Mouse (Mus musculus) thymus, adult 2 months (tissue): ENCODE measurements at regions not wholly inside any gene's neighbourhood (a gene's known extent, or its start where the extent isn't known, plus 50 kb on each side); places are given as distances from the start of the nearest gene placed in this dataset.

Experiments
- DNase-seq: peaks from one replicate; pipeline ENCODE4 v3.0.0; 2021
- H3K27ac ChIP-seq: fragments of 200-500 bp; 2 replicates; pipeline ENCODE4 v1.5.1; 2012; ENCODE audit warnings: low read length, control low read depth; ENCODE audit not compliant: control insufficient read depth, insufficient read depth
- H3K27me3 ChIP-seq: fragments of 200-500 bp; 2 replicates; pipeline ENCODE4 v1.6.1; 2012; ENCODE audit warnings: mild to moderate bottlenecking, low read length, moderate library complexity, mixed read lengths; ENCODE audit not compliant: control insufficient read depth, insufficient read depth
- H3K36me3 ChIP-seq: fragments of 200-500 bp; 2 replicates; pipeline ENCODE4 v1.6.1; 2012; ENCODE audit warnings: mild to moderate bottlenecking, low read length, moderate library complexity; ENCODE audit not compliant: control insufficient read depth, insufficient read depth
- H3K4me1 ChIP-seq: fragments of 200-500 bp; replicated peaks from 2 replicates; pipeline ENCODE4 v1.6.1; 2012; ENCODE audit warnings: low read length; ENCODE audit not compliant: control insufficient read depth, insufficient read depth
- H3K4me3 ChIP-seq: fragments of 200-500 bp; 2 replicates; pipeline ENCODE4 v1.5.1; 2012; ENCODE audit warnings: mild to moderate bottlenecking, low read length, control low read depth, moderate library complexity; ENCODE audit not compliant: control insufficient read depth, insufficient read depth
- CTCF ChIP-seq: fragments of 200-500 bp; IDR thresholded peaks from 2 replicates; pipeline ENCODE4 v1.5.1; 2012; ENCODE audit warnings: mild to moderate bottlenecking, control low read depth, low read length, moderate library complexity, borderline replicate concordance; ENCODE audit not compliant: control insufficient read depth, poor library complexity, insufficient read depth; ENCODE audit errors: extremely low read depth
- POLR2A ChIP-seq: fragments of 200-500 bp; IDR thresholded peaks from 2 replicates; pipeline ENCODE4 v1.6.1; 2012; ENCODE audit warnings: mild to moderate bottlenecking, low read length, control low read depth, moderate library complexity; ENCODE audit not compliant: control insufficient read depth, poor library complexity, insufficient read depth; ENCODE audit errors: extremely low read depth
- WGBS: fragments of 180-500 bp; shearing (Covaris S2); methylation state at CpG from one replicate; pipeline ENCODE4 v1.1.7; 2018; 5-methylcytosine and 5-hydroxymethylcytosine counted together

DNA sequence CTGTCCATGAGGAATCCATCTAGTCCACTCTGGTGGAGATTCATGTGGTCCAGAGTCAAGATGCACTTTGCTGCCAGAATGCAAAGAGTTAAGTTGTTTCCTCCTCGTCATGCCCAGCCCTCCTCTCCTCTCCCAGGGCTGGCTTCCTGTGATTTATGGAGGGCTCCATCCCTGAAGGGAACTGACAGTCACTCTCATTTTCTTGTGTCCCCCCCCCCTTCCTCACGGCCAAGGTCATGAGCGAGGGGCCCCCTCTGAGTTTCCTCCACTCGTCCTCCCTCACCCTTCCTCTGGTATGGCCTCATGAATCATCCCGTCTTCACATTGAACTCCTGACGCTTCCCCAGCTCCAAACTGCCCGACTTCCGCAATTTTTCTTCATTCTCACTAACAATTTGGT, 461.9 kb downstream of the Tshz3 start:
- H3K27ac ChIP-seq, result no peak overlapping the region
- no peaks in the 10 kb centered on the region for H3K36me3 ChIP-seq
- H3K4me3 ChIP-seq, result no peak overlapping the region
- H3K4me1 ChIP-seq, result no peaks in the 10 kb centered on the region
- TF ChIP-seq POLR2A (no peak), CTCF (no peak)
- 13% methylated on average over 8 of the region's 8 CpGs for WGBS
- no peak for DNase-seq
- H3K27me3 ChIP-seq, result no peaks in the 10 kb centered on the region

DNA sequence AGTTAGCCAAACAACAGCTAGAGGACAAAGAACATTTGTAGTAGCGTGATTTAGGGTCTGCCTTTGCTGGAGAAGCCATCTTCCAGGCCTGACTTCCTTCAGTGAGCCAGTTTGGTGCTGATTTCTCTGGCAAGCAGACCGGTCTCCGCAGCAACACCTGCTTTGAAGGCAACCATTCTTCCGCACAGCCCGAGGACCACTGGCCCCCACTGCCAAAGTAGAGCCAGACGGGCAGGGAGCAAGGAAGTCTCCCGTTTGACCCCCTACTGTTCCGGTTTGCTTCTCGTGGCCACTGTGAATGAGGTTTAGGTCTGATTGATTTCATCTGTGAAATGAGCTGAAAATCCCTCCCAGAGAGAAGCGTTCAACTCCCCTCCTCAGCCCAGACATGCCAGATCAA, 471.0 kb downstream of the Tshz3 start:
- DNase-seq, result no peak
- no peak overlapping the region for H3K27ac ChIP-seq
- no peaks in the 10 kb centered on the region for H3K4me1 ChIP-seq
- TF ChIP-seq CTCF (no peak), POLR2A (no peak)
- no peak overlapping the region for H3K4me3 ChIP-seq
- H3K36me3 ChIP-seq, result no peaks in the 10 kb centered on the region
- WGBS, result 93% methylated on average over 10 of the region's 10 CpGs
- no peaks in the 10 kb centered on the region for H3K27me3 ChIP-seq

DNA sequence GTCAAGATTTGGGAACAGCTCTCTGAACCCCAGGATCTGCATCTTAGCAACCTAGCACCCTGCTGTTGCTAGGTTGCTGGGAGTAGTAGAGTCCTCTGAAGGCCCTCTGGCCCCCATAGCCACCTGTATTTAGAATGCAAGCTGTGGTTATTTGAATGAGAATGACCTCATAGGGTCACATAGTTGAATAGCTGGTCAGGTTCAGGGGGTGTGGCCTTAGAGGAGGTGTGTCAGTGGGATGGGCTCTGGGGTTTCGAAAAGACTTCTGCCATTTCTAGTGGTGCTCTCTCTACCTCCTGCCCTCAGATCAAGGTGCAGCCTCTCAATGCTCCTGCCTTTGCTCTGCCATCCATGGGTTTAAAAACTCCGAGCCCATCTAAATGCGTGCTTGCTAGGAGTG, 477.8 kb downstream of the Tshz3 start:
- no peak for DNase-seq
- 93% methylated on average over 3 of the region's 3 CpGs for WGBS
- no peaks in the 10 kb centered on the region for H3K4me1 ChIP-seq
- no peaks in the 10 kb centered on the region for H3K27me3 ChIP-seq
- no peaks in the 10 kb centered on the region for H3K36me3 ChIP-seq
- no peak overlapping the region for H3K4me3 ChIP-seq
- no peak overlapping the region for H3K27ac ChIP-seq
- TF ChIP-seq POLR2A (no peak), CTCF (no peak)

DNA sequence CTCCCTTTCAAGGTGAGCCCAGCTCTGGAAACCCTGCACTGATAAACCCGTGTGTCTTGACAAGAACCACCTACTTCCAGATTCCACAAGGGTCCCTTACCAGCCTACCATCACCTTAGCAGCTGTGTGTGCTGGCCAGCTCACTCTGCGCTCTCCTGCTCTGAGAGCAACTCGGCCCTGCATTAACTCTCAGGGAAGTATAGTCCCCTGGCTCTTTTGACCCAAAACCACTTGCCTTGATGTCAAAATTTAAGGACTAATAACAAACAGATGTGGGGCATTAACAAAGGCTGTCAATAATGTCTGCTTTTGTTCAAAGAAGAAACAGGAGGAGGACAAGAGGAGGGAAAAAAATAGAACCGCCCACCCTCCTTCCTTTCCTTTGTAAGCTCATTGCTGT, 480.3 kb downstream of the Tshz3 start:
- H3K27me3 ChIP-seq, result no peaks in the 10 kb centered on the region
- 88% methylated on average over 4 of the region's 4 CpGs for WGBS
- H3K4me1 ChIP-seq, result no peaks in the 10 kb centered on the region
- H3K4me3 ChIP-seq, result no peak overlapping the region
- H3K36me3 ChIP-seq, result no peaks in the 10 kb centered on the region
- DNase-seq, result no peak
- no peak overlapping the region for H3K27ac ChIP-seq
- no peak for TF ChIP-seq POLR2A
- TF ChIP-seq CTCF, result no peak

DNA sequence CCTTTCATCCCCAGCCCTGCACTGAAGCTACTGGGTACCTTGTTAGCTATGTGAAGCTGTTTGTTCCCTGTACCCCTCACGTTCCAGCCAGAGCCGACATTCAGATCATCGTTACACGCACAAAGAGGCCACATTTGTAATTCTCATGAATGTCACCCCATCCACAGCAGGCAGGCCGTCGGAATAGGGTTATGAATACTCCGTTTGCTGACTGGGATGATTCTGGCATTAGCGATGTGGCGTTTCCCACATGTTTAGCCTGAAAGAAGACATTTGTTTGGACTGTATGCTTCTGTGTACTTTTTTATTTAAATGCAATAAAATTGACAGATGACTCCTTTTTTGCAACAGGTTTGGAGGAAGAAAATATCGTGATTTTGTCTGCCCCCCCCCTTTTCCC, 482.0 kb downstream of the Tshz3 start:
- DNase-seq, result no peak
- no peaks in the 10 kb centered on the region for H3K27me3 ChIP-seq
- 90% methylated on average over 10 of the region's 10 CpGs for WGBS
- no peaks in the 10 kb centered on the region for H3K36me3 ChIP-seq
- H3K4me3 ChIP-seq, result no peak overlapping the region
- H3K4me1 ChIP-seq, result no peaks in the 10 kb centered on the region
- TF ChIP-seq CTCF, result no peak
- TF ChIP-seq POLR2A, result no peak
- no peak overlapping the region for H3K27ac ChIP-seq

DNA sequence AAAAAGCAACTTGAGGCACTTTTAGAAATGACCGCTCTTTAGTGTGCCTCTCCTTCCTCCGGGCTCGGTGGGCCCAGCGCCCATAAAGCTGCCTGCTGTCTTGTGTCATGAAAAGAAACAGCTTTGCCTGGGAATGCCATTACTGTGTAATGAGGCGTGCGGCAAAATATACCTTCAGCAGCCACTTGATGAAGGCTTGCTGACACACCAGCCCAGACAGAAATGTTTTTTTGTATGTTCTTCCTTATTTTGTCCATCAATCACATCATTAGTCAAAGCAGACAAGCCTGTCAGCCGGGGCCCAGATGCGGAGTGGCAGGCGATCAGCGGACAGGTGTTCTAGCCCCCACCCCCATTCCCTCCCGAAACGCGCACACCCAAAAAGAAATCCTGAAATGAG, 482.5 kb downstream of the Tshz3 start:
- TF ChIP-seq CTCF, result no peak
- TF ChIP-seq POLR2A, result no peak
- H3K4me3 ChIP-seq, result no peak overlapping the region
- no peaks in the 10 kb centered on the region for H3K36me3 ChIP-seq
- no peak overlapping the region for H3K27ac ChIP-seq
- H3K4me1 ChIP-seq, result no peaks in the 10 kb centered on the region
- no peaks in the 10 kb centered on the region for H3K27me3 ChIP-seq
- 92% methylated on average over 13 of the region's 13 CpGs for WGBS
- DNase-seq, result no peak

DNA sequence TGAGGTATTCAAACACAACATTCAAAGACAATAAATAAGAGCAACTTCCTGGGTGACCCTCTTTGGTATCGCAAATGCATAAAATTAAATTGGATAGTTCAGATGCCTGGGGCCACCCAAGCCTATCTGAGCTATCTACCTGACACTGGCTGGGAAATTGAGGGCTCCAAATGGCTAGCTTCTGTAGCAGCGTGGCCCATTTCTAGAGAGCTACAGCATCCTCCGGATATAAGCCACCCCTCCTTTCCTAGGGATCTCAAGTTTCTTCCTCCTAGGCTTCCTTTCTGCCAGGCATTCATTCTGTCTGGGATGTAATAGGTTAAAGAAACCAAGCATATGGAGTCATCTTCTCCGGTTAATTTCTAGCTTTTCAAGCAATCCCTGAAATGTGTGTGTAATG, 483.2 kb downstream of the Tshz3 start:
- WGBS, result 80% methylated on average over 4 of the region's 4 CpGs
- Histone ChIP-seq H3K4me1 (no peaks in the 10 kb centered on the region), H3K27ac (no peak overlapping the region), H3K27me3 (no peaks in the 10 kb centered on the region), H3K4me3 (no peak overlapping the region), H3K36me3 (no peaks in the 10 kb centered on the region)
- no peak for DNase-seq
- TF ChIP-seq POLR2A, result no peak
- no peak for TF ChIP-seq CTCF

DNA sequence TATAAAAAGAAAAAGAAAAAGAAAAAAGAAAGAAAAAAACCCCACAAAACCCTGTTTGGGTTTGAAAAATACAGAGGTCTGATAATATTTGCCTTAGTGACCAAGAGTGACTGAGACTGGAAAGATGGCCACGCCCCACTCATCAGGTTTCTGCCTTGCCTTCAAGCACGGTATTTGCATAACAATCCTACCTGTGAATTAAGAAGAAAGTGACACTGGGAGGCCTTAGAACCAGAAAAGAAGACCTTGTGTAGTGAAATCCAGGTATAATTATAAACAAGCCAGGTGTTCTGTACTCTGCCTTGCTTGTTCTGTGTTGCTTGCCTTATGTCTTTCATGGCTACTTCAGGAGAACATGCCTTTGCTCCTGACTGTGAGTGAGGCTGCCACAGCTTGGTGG, 494.6 kb downstream of the Tshz3 start:
- no peaks in the 10 kb centered on the region for H3K4me1 ChIP-seq
- H3K4me3 ChIP-seq, result no peak overlapping the region
- no peak overlapping the region for H3K27ac ChIP-seq
- no peaks in the 10 kb centered on the region for H3K27me3 ChIP-seq
- DNase-seq, result no peak
- WGBS, result 43% methylated on average over 2 of the region's 2 CpGs
- TF ChIP-seq CTCF (no peak), POLR2A (no peak)
- H3K36me3 ChIP-seq, result no peaks in the 10 kb centered on the region
